Mouse (Mus musculus) MEL (cell line): ENCODE results near the gene Mrpl11. TPM values are rescaled to one million over a fixed set of nuclear protein-coding genes. Genes with fewer than 3 reads are reported as not detected.
A peak's percentile ranks its signal among the peaks of the same experiment; 100 is the strongest.
"Not testable (repeated sequence)": the region's sequence is repeated elsewhere in the genome, so short reads cannot be mapped to it uniquely, and the experiment has no call there.

Source experiments
- DNase-seq: peaks from one replicate; pipeline ENCODE4 v3.0.0; 2011; ENCODE audit warnings: low read depth, low spot score
- H3K27ac ChIP-seq: 2 replicates; pipeline ENCODE4 v1.5.1; 2012; ENCODE audit warnings: low read depth, mild to moderate bottlenecking, control low read depth, low read length, moderate library complexity; ENCODE audit not compliant: control insufficient read depth
- H3K27me3 ChIP-seq, 2 experiments: fragments of 150-350 bp in 1 of 2; sonication (generic) in 1 of 2; 2 replicates each; pipeline ENCODE4 v1.6.1; 2012; ENCODE audit warnings: low read length in 2 of 2, mild to moderate bottlenecking in 2 of 2, improper control_type of control experiment in 1 of 2, moderate library complexity in 1 of 2; ENCODE audit not compliant: insufficient read depth in 2 of 2, control insufficient read depth in 1 of 2
- H3K36me3 ChIP-seq, 2 experiments: 2 replicates each; pipeline ENCODE4 v1.6.1; 2012 to 2014; ENCODE audit warnings: low read length in 2 of 2, improper control_type of control experiment in 1 of 2, inconsistent platforms in 1 of 2, mild to moderate bottlenecking in 1 of 2; ENCODE audit not compliant: insufficient read depth in 2 of 2, control insufficient read depth in 1 of 2
- H3K4me1 ChIP-seq, 2 experiments: fragments of 150-350 bp in 1 of 2; sonication (generic) in 1 of 2; 2 replicates each; pipeline ENCODE4 v1.6.1; 2012; ENCODE audit warnings: low read length in 2 of 2, improper control_type of control experiment in 1 of 2, mild to moderate bottlenecking in 1 of 2; ENCODE audit not compliant: insufficient read depth in 2 of 2, control insufficient read depth in 1 of 2
- H3K4me3 ChIP-seq, 2 experiments: fragments of 150-350 bp in 1 of 2; sonication (generic) in 1 of 2; 2 replicates each; pipeline ENCODE4 v1.5.1; 2012; ENCODE audit warnings: low read depth in 2 of 2, low read length in 2 of 2, mild to moderate bottlenecking in 2 of 2, moderate library complexity in 2 of 2, control low read depth in 1 of 2, improper control_type of control experiment in 1 of 2; ENCODE audit not compliant: control insufficient read depth in 1 of 2, insufficient read depth in 1 of 2
- H3K79me2 ChIP-seq: 2 replicates; pipeline ENCODE4 v1.6.1; 2012; ENCODE audit warnings: mild to moderate bottlenecking, low read length, moderate library complexity; ENCODE audit not compliant: control insufficient read depth, poor library complexity, insufficient read depth
- H3K9ac ChIP-seq: 2 replicates; pipeline ENCODE4 v1.6.1; 2012; ENCODE audit warnings: low read depth, mild to moderate bottlenecking, control low read depth, low read length, moderate library complexity; ENCODE audit not compliant: control insufficient read depth, poor library complexity, severe bottlenecking
- H3K9me3 ChIP-seq: fragments of 150-350 bp; sonication (generic); replicated peaks from 2 replicates; pipeline ENCODE4 v1.6.1; 2012; ENCODE audit warnings: mild to moderate bottlenecking, low read length, improper control_type of control experiment, moderate library complexity; ENCODE audit not compliant: insufficient read depth
- BHLHE40 ChIP-seq: IDR thresholded peaks from 2 replicates; pipeline ENCODE4 v1.6.1; 2012; ENCODE audit warnings: low read depth, mild to moderate bottlenecking, inconsistent platforms, low read length, improper control_type of control experiment, borderline replicate concordance
- CHD1 ChIP-seq: IDR thresholded peaks from 2 replicates; pipeline ENCODE4 v1.6.1; 2012; ENCODE audit warnings: low read depth, mild to moderate bottlenecking, inconsistent platforms, low read length, improper control_type of control experiment
- CHD2 ChIP-seq: IDR thresholded peaks from 2 replicates; pipeline ENCODE4 v1.6.1; 2011; ENCODE audit warnings: low read length, improper control_type of control experiment
- CTCF ChIP-seq, 3 experiments: IDR thresholded peaks in 2 of 3; conservative IDR thresholded peaks in 1 of 3; 2 replicates each; pipeline ENCODE4 v1.5.1; 2011 to 2012; ENCODE audit warnings: low read length in 3 of 3, low read depth in 2 of 3, mild to moderate bottlenecking in 2 of 3, improper control_type of control experiment in 1 of 3, inconsistent platforms in 1 of 3, mixed read lengths in 1 of 3, moderate library complexity in 1 of 3; ENCODE audit not compliant: control insufficient read depth in 1 of 3, insufficient read depth in 1 of 3, poor library complexity in 1 of 3, severe bottlenecking in 1 of 3
- E2F4 ChIP-seq: IDR thresholded peaks from 2 replicates; pipeline ENCODE4 v1.6.1; 2011; ENCODE audit warnings: low read depth, low read length, improper control_type of control experiment, borderline replicate concordance
- ETS1 ChIP-seq: IDR thresholded peaks from 2 replicates; pipeline ENCODE4 v1.6.1; 2012; ENCODE audit warnings: low read depth, mild to moderate bottlenecking, inconsistent platforms, low read length, improper control_type of control experiment, moderate library complexity
- HCFC1 ChIP-seq: IDR thresholded peaks from 2 replicates; pipeline ENCODE4 v1.6.1; 2012; ENCODE audit warnings: low read depth, mild to moderate bottlenecking, inconsistent platforms, low read length, improper control_type of control experiment, moderate library complexity
- JUND ChIP-seq: IDR thresholded peaks from 2 replicates; pipeline ENCODE4 v1.6.1; 2011; ENCODE audit warnings: low read depth, mild to moderate bottlenecking, improper control_type of control experiment, low read length
- KAT2A ChIP-seq: conservative IDR thresholded peaks from 2 replicates; pipeline ENCODE4 v1.6.1; 2012; ENCODE audit warnings: low read depth, low read length, improper control_type of control experiment, inconsistent platforms
- MAFK ChIP-seq: IDR thresholded peaks from 2 replicates; pipeline ENCODE4 v1.6.1; 2011; ENCODE audit warnings: low read depth, mild to moderate bottlenecking, low read length, improper control_type of control experiment, borderline replicate concordance
- MAX ChIP-seq: IDR thresholded peaks from 2 replicates; pipeline ENCODE4 v1.6.1; 2011; ENCODE audit warnings: low read length, improper control_type of control experiment
- MAZ ChIP-seq: IDR thresholded peaks from 2 replicates; pipeline ENCODE4 v1.6.1; 2012; ENCODE audit warnings: low read depth, mild to moderate bottlenecking, inconsistent platforms, low read length, improper control_type of control experiment
- MEF2A ChIP-seq: IDR thresholded peaks from 2 replicates; pipeline ENCODE4 v1.6.1; 2014; ENCODE audit warnings: low read depth, mild to moderate bottlenecking, inconsistent platforms, low read length, improper control_type of control experiment; ENCODE audit not compliant: poor library complexity, insufficient replicate concordance, severe bottlenecking; ENCODE audit errors: extremely low read depth
- MXI1 ChIP-seq: IDR thresholded peaks from 2 replicates; pipeline ENCODE4 v1.6.1; 2011; ENCODE audit warnings: mild to moderate bottlenecking, low read depth, low read length, improper control_type of control experiment
- NELFE ChIP-seq: IDR thresholded peaks from 2 replicates; pipeline ENCODE4 v1.6.1; 2011; ENCODE audit warnings: low read depth, low read length, improper control_type of control experiment
- NRF1 ChIP-seq: IDR thresholded peaks from 2 replicates; pipeline ENCODE4 v1.6.1; 2014; ENCODE audit warnings: low read depth, mild to moderate bottlenecking, inconsistent platforms, low read length, improper control_type of control experiment, moderate library complexity; ENCODE audit not compliant: poor library complexity, insufficient read depth, severe bottlenecking
- POLR2A ChIP-seq, 2 experiments: IDR thresholded peaks; 2 replicates each; pipeline ENCODE4 v1.6.1; 2011 to 2012; ENCODE audit warnings: low read length in 2 of 2, mild to moderate bottlenecking in 2 of 2, control low read depth in 1 of 2, improper control_type of control experiment in 1 of 2, low read depth in 1 of 2, moderate library complexity in 1 of 2; ENCODE audit not compliant: control insufficient read depth in 1 of 2, insufficient read depth in 1 of 2, poor library complexity in 1 of 2
- RAD21 ChIP-seq: IDR thresholded peaks from 2 replicates; pipeline ENCODE4 v1.6.1; 2011; ENCODE audit warnings: mild to moderate bottlenecking, low read depth, low read length, improper control_type of control experiment
- RCOR1 ChIP-seq: IDR thresholded peaks from 2 replicates; pipeline ENCODE4 v1.6.1; 2012; ENCODE audit warnings: low read depth, mild to moderate bottlenecking, inconsistent platforms, low read length, improper control_type of control experiment
- SIN3A ChIP-seq: IDR thresholded peaks from 2 replicates; pipeline ENCODE4 v1.6.1; 2012; ENCODE audit warnings: low read length, improper control_type of control experiment, inconsistent platforms
- SMC3 ChIP-seq: IDR thresholded peaks from 2 replicates; pipeline ENCODE4 v1.6.1; 2011; ENCODE audit warnings: low read depth, low read length, improper control_type of control experiment
- TAL1 ChIP-seq: IDR thresholded peaks from 2 replicates; pipeline ENCODE4 v1.6.1; 2012; ENCODE audit warnings: mild to moderate bottlenecking, inconsistent platforms, low read length, moderate library complexity, mixed read lengths
- TCF12 ChIP-seq: IDR thresholded peaks from 2 replicates; pipeline ENCODE4 v1.6.1; 2014; ENCODE audit warnings: low read depth, mild to moderate bottlenecking, inconsistent platforms, low read length, improper control_type of control experiment, moderate library complexity
- UBTF ChIP-seq: IDR thresholded peaks from 2 replicates; pipeline ENCODE4 v1.6.1; 2012; ENCODE audit warnings: low read depth, mild to moderate bottlenecking, inconsistent platforms, low read length, improper control_type of control experiment, moderate library complexity, borderline replicate concordance; ENCODE audit not compliant: insufficient read depth
- USF1 ChIP-seq: IDR thresholded peaks from 2 replicates; pipeline ENCODE4 v1.6.1; 2014; ENCODE audit warnings: low read depth, mild to moderate bottlenecking, inconsistent platforms, low read length, improper control_type of control experiment, moderate library complexity
- USF2 ChIP-seq, 2 experiments: IDR thresholded peaks; 2 replicates each; pipeline ENCODE4 v1.6.1; 2011 to 2012; ENCODE audit warnings: improper control_type of control experiment in 2 of 2, low read length in 2 of 2, borderline replicate concordance in 1 of 2, inconsistent platforms in 1 of 2, low read depth in 1 of 2, mild to moderate bottlenecking in 1 of 2; ENCODE audit not compliant: insufficient read depth in 1 of 2
- ZNF384 ChIP-seq: IDR thresholded peaks from 2 replicates; pipeline ENCODE4 v1.6.1; 2012; ENCODE audit warnings: low read depth, mild to moderate bottlenecking, inconsistent platforms, low read length, improper control_type of control experiment
- polyA plus RNA-seq, 2 experiments: library from polyadenylated mRNA; stranded (reverse) in 1 of 2; unstranded in 1 of 2; fragments of >175 nt in 1 of 2; fragments of >200 nt in 1 of 2; gene quantifications; 2 replicates each; pipeline versions ENCODE4 v1.2.1 to v1.2.4; 2012; ENCODE audit warnings: low replicate concordance in 2 of 2, low read depth in 1 of 2; ENCODE audit not compliant: insufficient read length in 2 of 2, insufficient read depth in 1 of 2, missing spikeins in 1 of 2
- total RNA-seq: library from RNA; depleted of rRNA; stranded (reverse); fragments of 300-350 nt; gene quantifications from 2 replicates; pipeline ENCODE4 v1.2.3, GENCODE M21; 2012

The Mrpl11 gene
- total and polyA plus RNA-seq, 3 experiments: 108 to 317 (median 124) TPM

DNA sequence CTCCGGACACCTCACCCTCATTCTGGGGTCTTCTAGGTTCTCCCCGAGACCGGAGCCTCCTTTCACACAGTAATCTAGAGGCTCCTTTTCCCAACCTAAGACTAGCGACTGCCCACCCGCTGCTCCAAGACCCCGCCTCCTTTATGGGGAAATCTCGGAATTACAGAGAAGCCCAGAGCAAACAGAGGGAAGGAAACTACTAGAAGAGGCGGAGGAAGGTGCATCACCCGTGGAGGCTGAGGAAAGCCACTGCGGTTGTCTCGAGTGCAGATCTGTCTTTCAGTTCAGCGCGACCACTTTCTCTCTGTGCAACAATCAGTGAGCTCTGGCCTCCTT, 18.7 kb upstream of the Mrpl11 start:
- Histone ChIP-seq H3K9ac (no peak overlapping the region), H3K4me3 (peak overlapping the region in 1 of 2 experiments; percentile 19; a peak in 1 of 4 replicates), H3K27me3 (peaks cover 4 to 11% of the 10 kb centered on the region in 2 experiments), H3K27ac (no peak overlapping the region), H3K36me3 (no peaks in the 10 kb centered on the region), H3K79me2 (no peaks in the 10 kb centered on the region), H3K9me3 (no peaks in the 10 kb centered on the region), H3K4me1 (no peaks in the 10 kb centered on the region; a peak in 1 of 4 replicates)
- TF ChIP-seq CTCF (IDR thresholded peaks at IDR 0.05 in 2 of 3, conservative IDR thresholded peaks at IDR 0.05 in 1 of 3; ENCODE audit: control insufficient read depth in 1 of 3, insufficient read depth in 1 of 3, low read depth in 2 of 3, low read length in 3 of 3, poor library complexity in 1 of 3, severe bottlenecking in 1 of 3) (no peak), NELFE (no peak), MAFK (no peak), BHLHE40 (no peak), MAX (no peak), RAD21 (no peak), HCFC1 (no peak), MXI1 (no peak), KAT2A (no peak), MEF2A (no peak), E2F4 (no peak), USF1 (no peak), MAZ (no peak), TAL1 (no peak), TCF12 (no peak), USF2 (IDR thresholded peaks at IDR 0.05; ENCODE audit: borderline replicate concordance in 1 of 2, insufficient read depth in 1 of 2, low read depth in 1 of 2, low read length in 2 of 2) (no peak)
- DNase-seq: no peak

GRCm38 (mm10) chr19:4945540-4945939, 16.4 kb upstream of the Mrpl11 start:
- H3K79me2 ChIP-seq: no peaks in the 10 kb centered on the region
- no peaks in the 10 kb centered on the region for H3K9me3 ChIP-seq
- no peak for TF ChIP-seq UBTF
- TF ChIP-seq USF1: no peak
- TF ChIP-seq JUND: no peak
- TF ChIP-seq ETS1: no peak
- TF ChIP-seq SIN3A: no peak
- TF ChIP-seq RAD21: no peak
- no peak for TF ChIP-seq CHD1
- no peak for TF ChIP-seq TCF12
- no peak for TF ChIP-seq MEF2A
- no peak for TF ChIP-seq NRF1
- no peak for TF ChIP-seq POLR2A (IDR thresholded peaks at IDR 0.05; ENCODE audit: control insufficient read depth in 1 of 2, insufficient read depth in 1 of 2, low read depth in 1 of 2, low read length in 2 of 2, poor library complexity in 1 of 2)
- TF ChIP-seq ZNF384: no peak
- TF ChIP-seq NELFE: no peak
- TF ChIP-seq MXI1: no peak
- no peak for TF ChIP-seq CHD2
- no peak for TF ChIP-seq RCOR1
- TF ChIP-seq SMC3: no peak
- no peak for TF ChIP-seq TAL1
- DNase-seq: no peak
- H3K4me3 ChIP-seq: no peak overlapping the region
- no peak overlapping the region for H3K9ac ChIP-seq
- H3K4me1 ChIP-seq: no peaks in the 10 kb centered on the region; a peak in 1 of 4 replicates
- no peak overlapping the region for H3K27ac ChIP-seq
- peaks cover 5 to 12% of the 10 kb centered on the region in 2 experiments for H3K27me3 ChIP-seq
- no peaks in the 10 kb centered on the region for H3K36me3 ChIP-seq

- H3K4me1 ChIP-seq, DNase-seq, H3K79me2 ChIP-seq, H3K36me3 ChIP-seq, H3K9me3 ChIP-seq, H3K9ac ChIP-seq, H3K27ac ChIP-seq, H3K4me3 ChIP-seq: not testable (repeated sequence)
- peaks cover 2 to 15% of the 10 kb centered on the region in 2 experiments for H3K27me3 ChIP-seq
Measured at GRCm38 (mm10) chr19:4948641-4949040, 13.3 kb upstream of the Mrpl11 start.
